8 mouse cellular contexts compared by ENCODE assay signal in the genomic region with DNA sequence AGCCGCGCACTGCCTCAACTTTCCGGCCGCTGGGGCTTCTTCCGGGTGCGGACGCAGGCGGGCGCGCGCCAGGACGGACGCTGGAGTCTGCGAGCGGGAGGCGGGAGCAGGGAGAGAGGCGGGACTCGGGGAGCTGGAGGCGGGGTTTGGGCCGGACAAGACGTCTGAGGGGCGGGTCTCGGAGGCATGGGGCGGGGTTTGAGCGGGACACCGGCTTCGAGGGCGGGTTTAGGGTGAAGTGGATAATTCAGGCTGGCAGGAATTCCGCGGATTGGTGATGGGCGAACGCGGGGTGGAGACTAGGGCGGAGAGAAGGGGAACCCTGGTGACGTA. TPM values are rescaled to one million over a fixed set of nuclear protein-coding genes. Genes with fewer than 3 reads are reported as not detected.
DNase-seq lines count a peak whose midpoint lies in the region; ATAC-seq and TF ChIP-seq lines count a peak whose summit lies in the region.

No protein-coding gene starts in this region.

- peak overlapping the region; percentile 96 for H3K27ac ChIP-seq in embryonic facial prominence, embryonic 14.5 days (replicated peaks; ENCODE audit: low read depth, low read length)
- peak overlapping the region; percentile 94 for H3K27ac ChIP-seq in limb, embryonic 14.5 days (replicated peaks; ENCODE audit: low read depth, low read length)
- peak overlapping the region; percentile 80 for H3K27ac ChIP-seq in midbrain, postnatal 0 days (ENCODE audit: low read depth, low read length)

- peaks cover 6% of the 10 kb centered on the region; the same call in 1 of the 2 replicates for H3K4me1 ChIP-seq in embryonic facial prominence, embryonic 14.5 days (ENCODE audit: control insufficient read depth, insufficient read depth, low read length)
- H3K4me1 ChIP-seq in limb, embryonic 14.5 days (ENCODE audit: control insufficient read depth, insufficient read depth, low read length): no peaks in the 10 kb centered on the region; the same call in 1 of the 2 replicates
- no peaks in the 10 kb centered on the region for H3K4me1 ChIP-seq in midbrain, postnatal 0 days (ENCODE audit: insufficient read depth, low read length)

- no peaks in the 10 kb centered on the region for H3K27me3 ChIP-seq in embryonic facial prominence, embryonic 14.5 days (replicated peaks; ENCODE audit: control insufficient read depth, insufficient read depth, low read length)
- no peaks in the 10 kb centered on the region for H3K27me3 ChIP-seq in limb, embryonic 14.5 days (ENCODE audit: control insufficient read depth, insufficient read depth, low read length)
- H3K27me3 ChIP-seq in midbrain, postnatal 0 days (ENCODE audit: insufficient read depth, low read length): no peaks in the 10 kb centered on the region

- peak overlapping the region; percentile 85 for H3K9ac ChIP-seq in embryonic facial prominence, embryonic 14.5 days (ENCODE audit: low read depth, low read length)
- peak overlapping the region; percentile 69 for H3K9ac ChIP-seq in limb, embryonic 14.5 days (ENCODE audit: low read depth, low read length, severe bottlenecking)
- H3K9ac ChIP-seq in midbrain, postnatal 0 days (replicated peaks; ENCODE audit: low read length, poor library complexity, severe bottlenecking): peak overlapping the region; percentile 79

- TF ChIP-seq POLR2A in limb, embryonic 14.5 days (IDR thresholded peaks at IDR 0.05; ENCODE audit: borderline replicate concordance, extremely low read depth, insufficient read depth, insufficient read length): 0 out of 2 replicates have a peak, but pooled peaks have one; percentile 23

- 0 out of 2 replicates have a peak, but pooled peaks cover 8% of the 10 kb centered on the region for H3K36me3 ChIP-seq in embryonic facial prominence, embryonic 14.5 days (ENCODE audit: control insufficient read depth, insufficient read depth, low read length)
- peaks cover 2% of the 10 kb centered on the region; the same call in 1 of the 2 replicates for H3K36me3 ChIP-seq in limb, embryonic 14.5 days (ENCODE audit: control insufficient read depth, insufficient read depth, low read length)
- no peaks in the 10 kb centered on the region for H3K36me3 ChIP-seq in midbrain, postnatal 0 days (ENCODE audit: insufficient read depth, low read length)

- peak; percentile 97 for DNase-seq in 3T3-L1 (ENCODE audit: low read depth, low spot score)
- peak; percentile 87 to 97 for DNase-seq in adrenal gland, postnatal 4 days (ENCODE audit: low spot score in 2 of 2)
- DNase-seq in embryonic facial prominence, embryonic 14.5 days (ENCODE audit: low spot score): peak; percentile 99
- peak; percentile 97 for DNase-seq in heart, adult 8-10 months (ENCODE audit: low spot score)
- DNase-seq in kidney, adult 9 months: peak; percentile 98
- peak; percentile 97 for DNase-seq in limb, embryonic 14.5 days (ENCODE audit: low spot score)
- peak; percentile 98 for DNase-seq in midbrain, postnatal 0 days (ENCODE audit: low spot score)
- DNase-seq in spleen, postnatal 14 days (ENCODE audit: low spot score in 2 of 2): peak; percentile 87 to 88

- no peak for TF ChIP-seq CTCF in midbrain, postnatal 0 days (IDR thresholded peaks at IDR 0.05)

- ATAC-seq in embryonic facial prominence, embryonic 14.5 days (ENCODE audit: low read depth): peak; percentile 95
- ATAC-seq in limb, embryonic 14.5 days (ENCODE audit: low FRiP score, low read depth): peak; percentile 95
- ATAC-seq in midbrain, postnatal 0 days (ENCODE audit: low FRiP score): peak; percentile 95

- H3K4me2 ChIP-seq in embryonic facial prominence, embryonic 14.5 days (ENCODE audit: low read depth, low read length): peak overlapping the region; percentile 55
- peak overlapping the region; percentile 51 for H3K4me2 ChIP-seq in limb, embryonic 14.5 days (replicated peaks; ENCODE audit: low read depth, low read length, severe bottlenecking)
- peak overlapping the region; percentile 50 for H3K4me2 ChIP-seq in midbrain, postnatal 0 days (ENCODE audit: low read depth, low read length, poor library complexity, severe bottlenecking)

- H3K4me3 ChIP-seq in embryonic facial prominence, embryonic 14.5 days (ENCODE audit: low read depth, low read length): peak overlapping the region; percentile 86
- peak overlapping the region; percentile 56 for H3K4me3 ChIP-seq in limb, embryonic 14.5 days (replicated peaks; ENCODE audit: low read length)
- peak overlapping the region; percentile 76 for H3K4me3 ChIP-seq in midbrain, postnatal 0 days (ENCODE audit: low read depth, low read length)

- WGBS in embryonic facial prominence, embryonic 14.5 days: under 1% methylated on average over 24 of the region's 35 CpGs
- WGBS in limb, embryonic 14.5 days: under 1% methylated on average over 21 of the region's 35 CpGs
- whole genome bisulfite sequencing in midbrain, postnatal 0 days: under 1% methylated on average over 35 of the region's 35 CpGs

- no peaks in the 10 kb centered on the region for H3K9me3 ChIP-seq in embryonic facial prominence, embryonic 14.5 days (ENCODE audit: control insufficient read depth, low read length)
- no peaks in the 10 kb centered on the region for H3K9me3 ChIP-seq in limb, embryonic 14.5 days (ENCODE audit: control insufficient read depth, low read length)
- H3K9me3 ChIP-seq in midbrain, postnatal 0 days (ENCODE audit: low read length): no peaks in the 10 kb centered on the region

RNA-seq across cellular contexts. Expression of a gene that starts 0.4 kb away (rescaled TPM):
- 10 to 100 TPM; 20.1 to 21.0 TPM for total RNA-seq in adrenal gland, postnatal 4 days (2021)
- polyA plus RNA-seq in embryonic facial prominence, embryonic 14.5 days (2014; fragmentation: Nextera tagmentation; extraction: Ambion mirVana): 9.6 and 12.7 TPM in 2 replicates
- 1 to 10 TPM; 2.5 to 3.6 (median 2.8) TPM for total RNA-seq in heart, adult 8-10 months (2022)
- 7.6 and 8.8 TPM in 2 replicates for polyA plus RNA-seq in limb, embryonic 14.5 days (2012; rRNA removed)
- 12.0 and 12.3 TPM in 2 replicates for polyA plus RNA-seq in limb, embryonic 14.5 days (2014; fragmentation: Nextera tagmentation; extraction: Ambion mirVana)
- 3.1 and 5.9 TPM in 2 replicates for total RNA-seq in midbrain, postnatal 0 days (2014; rRNA removed)
- 4.6 and 5.7 TPM in 2 replicates for polyA plus RNA-seq in midbrain, postnatal 0 days (2015; fragmentation: Nextera tagmentation; extraction: Ambion mirVana)

RNA-seq across cellular contexts. Expression of a gene that starts 33.3 kb away (rescaled TPM):
- total RNA-seq in adrenal gland, postnatal 4 days (2021): 10 to 100 TPM; 51.8 to 54.6 TPM
- polyA plus RNA-seq in embryonic facial prominence, embryonic 14.5 days (2014; fragmentation: Nextera tagmentation; extraction: Ambion mirVana): 94.9 and 102 TPM in 2 replicates
- total RNA-seq in heart, adult 8-10 months (2022): 10 to 100 TPM; 26.4 to 30.3 (median 29.1) TPM
- polyA plus RNA-seq in limb, embryonic 14.5 days (2012; rRNA removed): 45.9 and 61.2 TPM in 2 replicates
- 109 and 113 TPM in 2 replicates for polyA plus RNA-seq in limb, embryonic 14.5 days (2014; fragmentation: Nextera tagmentation; extraction: Ambion mirVana)
- 27.3 and 39.7 TPM in 2 replicates for total RNA-seq in midbrain, postnatal 0 days (2014; rRNA removed)
- polyA plus RNA-seq in midbrain, postnatal 0 days (2015; fragmentation: Nextera tagmentation; extraction: Ambion mirVana): 50.8 and 51.8 TPM in 2 replicates

Comparison
In these comparisons a context has a peak if more than half of its experiments do, and no peak if none do; other contexts are left out.
1. Peak in every context shown above with its lines: DNase-seq, ATAC-seq, H3K4me3 ChIP-seq and H3K27ac ChIP-seq.